Mouse (Mus musculus): ENCODE results near the gene Hoxc9.

The Hoxc9 gene

DNA sequence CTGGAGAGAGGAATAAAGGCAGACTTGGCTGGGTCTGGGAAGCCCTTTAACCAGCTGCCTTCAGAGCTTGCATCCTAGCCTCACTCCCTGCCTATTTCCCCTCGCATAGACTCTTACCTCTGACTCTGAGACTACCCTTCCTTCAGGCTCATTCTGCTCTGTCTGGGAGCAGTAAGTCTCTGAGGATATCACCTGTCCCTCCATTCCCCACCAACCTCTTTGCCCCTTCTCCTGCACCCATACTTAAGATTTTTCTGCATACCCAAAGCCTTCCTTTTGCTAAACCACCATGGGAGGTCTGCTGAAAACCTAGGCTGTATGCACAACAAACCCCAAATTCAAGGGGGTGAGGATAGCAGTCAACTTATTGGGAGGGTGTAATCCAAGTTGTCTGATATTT, 3.7 kb downstream of the Hoxc9 start:
- POLR2A ChIA-PET, result interaction anchor here in 3 of 4 experiments (0.6 to 3.4 kb wide), 12 partner anchors 10 to 590 kb away, joined by 3 to 16 read pairs (median 4); partner anchors contain the start of genes Hoxc8 (in 2 of the 3), Hoxc10 (in 1 of the 3) and Hoxc5 (in 1 of the 3)
- CTCF ChIA-PET, result interaction anchor here (0.5 to 7.4 kb wide), 11 partner anchors 10 to 242 kb away, joined by 3 to 50 read pairs (median 6); partner anchors contain the start of genes Hoxc10 (in 2 of the 4), Hoxc5 (in 1 of the 4) and Hoxc8 (in 1 of the 4)

DNA sequence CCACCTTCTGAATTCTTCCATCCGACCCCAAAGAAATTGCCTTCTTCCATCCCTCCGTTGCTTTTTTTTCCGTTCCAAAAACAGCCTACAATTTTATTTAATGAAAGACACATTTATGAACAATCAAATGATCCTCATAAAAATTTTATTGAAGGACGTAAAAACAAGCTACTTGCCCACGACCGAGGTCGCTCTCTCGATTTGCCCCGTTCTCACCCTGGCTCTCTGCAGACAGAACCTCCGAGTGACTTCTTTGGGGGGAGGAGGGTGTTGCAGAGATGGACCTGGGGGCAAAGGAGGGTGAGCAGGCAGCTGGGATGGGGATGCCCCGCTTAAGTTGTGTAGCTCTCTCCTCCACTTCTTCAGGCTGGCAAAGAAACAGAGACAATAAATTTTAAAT, 4.1 kb downstream of the Hoxc9 start:
- ChIA-PET CTCF (interaction anchor here (0.7 to 7.4 kb wide), 13 partner anchors 10 to 335 kb away, joined by 3 to 50 read pairs (median 5); partner anchors contain the start of genes Hoxc10 (in 2 of the 4), Hoxc5 (in 1 of the 4) and Hoxc8 (in 1 of the 4)), POLR2A (interaction anchor here (0.6 to 3.4 kb wide), 11 partner anchors 10 to 191 kb away, joined by 3 to 16 read pairs (median 4); partner anchors contain the start of genes Hoxc10 (in 1 of the 4), Hoxc5 (in 1 of the 4) and Hoxc8 (in 1 of the 4))

DNA sequence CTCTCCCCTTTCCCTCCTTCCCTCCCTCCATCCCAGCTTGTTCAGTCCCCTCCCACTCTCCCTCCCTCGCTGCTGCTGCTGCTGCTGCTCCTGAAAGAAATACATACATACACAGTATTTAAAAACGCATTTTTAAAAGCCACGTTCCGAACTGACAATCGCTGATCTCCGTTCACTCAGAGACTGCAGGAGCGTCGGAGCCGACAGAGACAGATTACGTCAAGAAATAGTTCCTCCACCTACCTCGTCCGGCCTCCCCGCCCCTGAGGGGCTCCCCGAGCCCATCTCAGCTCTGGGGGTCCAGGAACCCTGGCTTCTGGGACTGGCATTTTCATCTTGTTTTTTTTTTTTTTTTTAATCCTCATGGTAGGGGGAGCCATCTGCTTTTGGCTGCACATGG, 4.7 kb downstream of the Hoxc9 start:
- ChIA-PET CTCF (interaction anchor here (0.6 to 7.4 kb wide), 19 partner anchors 9 to 362 kb away, joined by 3 to 50 read pairs (median 4); partner anchors contain the start of genes Hoxc10 (in 2 of the 4), Hoxc5 (in 2 of the 4) and Hoxc8 (in 1 of the 4)), POLR2A (interaction anchor here (0.6 to 3.4 kb wide), 16 partner anchors 9 to 191 kb away, joined by 3 to 16 read pairs (median 4); partner anchors contain the start of genes Hoxc10 (in 2 of the 4), Hoxc5 (in 2 of the 4) and Hoxc8 (in 2 of the 4))

DNA sequence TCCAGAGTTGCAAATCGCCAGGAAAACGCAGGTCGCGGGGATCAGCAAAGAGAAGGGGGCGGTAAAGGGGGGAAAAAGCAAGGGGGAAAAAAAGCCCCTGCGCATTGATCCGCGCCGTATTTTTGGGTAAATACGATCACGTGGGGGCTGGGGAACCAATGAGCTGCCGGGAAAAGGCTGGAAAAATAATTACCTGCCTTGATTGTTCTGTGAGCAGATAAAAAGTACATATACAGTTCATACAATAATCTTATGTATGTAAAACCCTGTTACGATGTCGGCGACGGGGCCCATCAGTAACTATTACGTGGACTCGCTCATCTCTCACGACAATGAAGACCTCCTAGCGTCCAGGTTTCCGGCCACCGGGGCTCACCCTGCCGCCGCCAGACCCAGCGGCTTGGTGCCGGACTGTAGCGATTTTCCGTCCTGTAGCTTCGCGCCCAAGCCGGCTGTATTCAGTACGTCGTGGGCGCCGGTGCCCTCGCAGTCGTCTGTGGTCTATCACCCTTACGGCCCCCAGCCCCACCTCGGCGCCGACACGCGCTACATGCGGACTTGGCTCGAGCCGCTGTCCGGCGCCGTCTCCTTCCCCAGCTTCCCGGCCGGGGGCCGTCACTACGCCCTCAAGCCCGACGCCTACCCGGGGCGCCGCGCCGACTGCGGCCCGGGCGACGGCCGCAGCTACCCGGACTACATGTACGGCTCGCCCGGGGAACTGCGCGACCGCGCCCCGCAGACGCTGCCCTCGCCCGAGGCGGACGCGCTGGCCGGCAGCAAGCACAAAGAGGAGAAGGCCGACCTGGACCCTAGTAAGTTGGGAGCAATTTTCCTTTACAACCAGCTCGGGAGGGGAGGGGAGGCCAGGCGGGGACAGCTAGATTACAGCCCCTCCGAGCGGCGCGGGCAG, 5.4 kb downstream of the Hoxc9 start:
- POLR2A ChIA-PET, result interaction anchor here (0.7 to 2.7 kb wide), 24 partner anchors 9 to 333 kb away, joined by 3 to 10 read pairs (median 4); partner anchors contain the start of genes Hoxc5 (in 3 of the 4), Hoxc8 (in 3 of the 4), Hoxc10 (in 2 of the 4) and Smug1 (in 1 of the 4)
- CTCF ChIA-PET, result interaction anchor here (0.6 to 7.4 kb wide), 27 partner anchors 9 to 361 kb away, joined by 3 to 50 read pairs (median 4); partner anchors contain the start of genes Hoxc10 (in 2 of the 4), Hoxc5 (in 2 of the 4) and Hoxc8 (in 2 of the 4)

DNA sequence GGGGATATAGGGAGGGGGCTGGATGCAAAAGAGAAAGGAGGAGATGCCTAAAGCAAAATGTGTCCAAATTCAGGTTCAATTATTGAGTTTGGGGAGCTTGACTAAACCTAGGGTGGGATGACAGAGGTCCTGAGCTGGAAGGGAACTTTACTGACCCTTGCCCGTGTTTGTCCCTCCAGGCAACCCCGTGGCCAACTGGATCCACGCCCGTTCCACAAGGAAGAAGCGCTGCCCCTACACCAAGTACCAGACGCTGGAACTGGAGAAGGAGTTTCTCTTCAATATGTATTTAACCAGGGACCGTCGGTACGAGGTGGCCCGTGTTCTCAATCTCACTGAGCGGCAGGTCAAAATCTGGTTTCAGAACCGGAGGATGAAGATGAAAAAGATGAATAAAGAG, 7.5 kb downstream of the Hoxc9 start:
- POLR2A ChIA-PET, result interaction anchor here in 1 of 4 experiments (0.9 to 1.0 kb wide), 2 partner anchors 16 to 58 kb away, joined by 3 read pairs; no protein-coding TSS in a partner anchor
- CTCF ChIA-PET, result interaction anchor here in 2 of 4 experiments (0.5 to 7.4 kb wide), 9 partner anchors 9 to 331 kb away, joined by 3 to 50 read pairs (median 7); partner anchors contain the start of genes Hoxc10 (in 1 of the 2) and Hoxc5 (in 1 of the 2)

DNA sequence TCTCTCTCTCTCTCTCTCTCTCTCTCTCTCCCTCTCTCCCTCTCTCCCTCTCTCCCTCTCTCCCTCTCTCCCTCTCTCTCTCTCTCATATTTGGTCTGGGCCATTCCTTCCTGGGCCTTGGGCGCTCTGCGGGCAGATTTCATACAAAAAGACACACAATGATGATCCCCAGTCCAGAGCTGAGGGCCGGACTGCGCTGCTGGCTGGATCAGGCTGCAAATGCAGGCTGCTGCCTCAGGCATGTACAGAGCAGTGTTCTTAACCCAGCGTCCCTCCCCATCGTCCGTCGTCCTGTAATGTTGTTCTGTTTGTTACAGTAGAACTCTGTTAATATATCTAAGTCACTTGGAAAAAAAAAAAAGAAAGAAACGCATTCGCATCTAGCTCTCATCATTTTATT, 8.3 kb downstream of the Hoxc9 start:
- CTCF ChIA-PET, result interaction anchor here in 3 of 4 experiments (0.5 to 7.3 kb wide), 12 partner anchors 17 to 472 kb away, joined by 3 to 121 read pairs (median 6); partner anchors contain the start of genes Hoxc10 (in 1 of the 3) and Hoxc5 (in 1 of the 3)
- POLR2A ChIA-PET, result interaction anchor here in 3 of 4 experiments (0.5 to 1.5 kb wide), 7 partner anchors 150 to 617 kb away, joined by 3 to 5 read pairs (median 3); partner anchors contain the start of gene Gpr84 (in 1 of the 3)

DNA sequence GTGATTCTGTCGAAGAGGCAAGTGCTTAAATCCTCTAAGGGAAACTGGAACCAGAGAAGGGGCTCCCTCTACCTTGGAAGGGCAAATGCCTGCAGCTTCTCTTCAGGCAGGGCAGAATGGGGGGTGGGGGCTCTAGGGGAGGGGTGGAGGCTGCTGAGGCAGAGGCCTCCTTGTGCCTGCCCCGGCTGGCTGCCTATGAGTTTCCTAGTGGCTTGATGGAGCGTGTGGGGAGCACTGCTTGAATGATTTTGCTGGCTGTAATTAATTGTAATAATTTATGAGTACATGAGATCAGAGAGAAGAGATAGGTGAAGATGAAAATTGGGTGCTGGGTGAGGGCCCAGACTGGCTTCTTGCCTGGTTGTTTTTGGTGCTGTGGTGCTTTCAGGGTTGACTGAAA, 8.7 kb downstream of the Hoxc9 start:
- CTCF ChIA-PET, result interaction anchor here in 3 of 4 experiments (0.6 to 7.3 kb wide), 14 partner anchors 18 to 472 kb away, joined by 3 to 121 read pairs (median 4); partner anchors contain the start of genes Hoxc10 (in 1 of the 3) and Hoxc5 (in 1 of the 3)
- POLR2A ChIA-PET, result interaction anchor here in 3 of 4 experiments (0.5 to 1.5 kb wide), 7 partner anchors 150 to 617 kb away, joined by 3 to 5 read pairs (median 3); partner anchors contain the start of gene Gpr84 (in 1 of the 3)

DNA sequence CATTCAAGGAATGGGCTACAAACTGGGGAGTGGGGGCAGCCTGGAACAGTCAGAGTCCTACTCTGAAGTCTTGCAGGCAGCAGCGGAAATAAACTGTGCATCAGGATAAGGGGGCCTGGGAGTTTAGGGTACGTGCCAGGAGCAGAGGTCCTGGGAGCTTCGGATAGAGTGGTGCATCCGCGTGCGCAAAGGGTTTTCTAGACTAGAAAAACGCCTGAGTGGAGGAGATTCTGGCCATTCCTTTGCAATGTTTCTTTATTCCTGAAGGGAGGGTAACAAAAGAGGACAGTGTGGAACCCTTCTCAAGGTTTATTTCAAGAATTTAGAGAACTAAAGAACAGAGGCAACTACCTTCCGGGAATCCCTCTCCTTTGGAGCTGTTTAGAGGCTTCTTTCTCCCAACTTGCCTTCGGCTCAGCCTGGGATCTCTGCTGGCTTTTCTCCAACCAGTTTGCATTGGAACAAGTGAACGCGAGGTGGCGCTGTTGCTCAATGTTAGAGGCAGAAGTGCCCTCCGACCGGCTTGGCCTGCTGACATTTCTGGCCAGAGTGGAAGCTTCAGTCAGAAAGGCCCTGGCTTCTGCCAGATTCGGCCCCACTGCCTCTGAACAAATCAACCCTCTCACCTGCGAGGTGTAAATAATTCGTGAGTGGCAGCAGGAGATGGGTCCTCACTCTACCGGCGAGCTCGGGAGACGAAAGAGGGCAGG, 11.0 kb downstream of the Hoxc9 start:
- ChIA-PET CTCF (interaction anchor here (0.5 to 7.3 kb wide), 74 partner anchors 9 to 346 kb away, joined by 3 to 121 read pairs (median 4); partner anchors contain the start of genes Hoxc5 (in 3 of the 4), Hoxc10 (in 2 of the 4), Copz1 (in 1 of the 4) and Hoxc6 (in 1 of the 4)), POLR2A (interaction anchor here (0.7 to 2.0 kb wide), 18 partner anchors 9 to 364 kb away, joined by 3 to 6 read pairs (median 4); partner anchors contain the start of gene Hoxc10 (in 1 of the 4))

DNA sequence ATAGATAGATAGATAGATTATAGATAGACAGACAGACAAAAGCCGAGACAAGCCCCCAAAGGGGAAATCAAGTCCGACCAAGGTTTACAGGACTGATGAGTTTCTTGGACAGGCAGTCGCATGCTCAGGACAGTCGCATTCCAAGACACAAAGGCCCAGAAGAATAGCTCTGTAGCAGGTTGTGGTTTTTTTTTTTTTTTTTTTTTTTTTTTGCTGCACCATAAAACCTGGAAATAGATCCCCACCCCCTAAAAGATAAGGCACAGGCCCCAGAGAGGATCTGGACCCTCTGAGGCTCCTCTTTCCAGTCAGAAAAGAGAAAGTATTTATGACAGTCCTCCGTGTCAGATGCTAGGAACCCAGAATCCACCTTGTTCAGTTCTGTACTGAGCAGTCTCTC, 11.8 kb downstream of the Hoxc9 start:
- ChIA-PET CTCF (interaction anchor here (0.6 to 7.3 kb wide), 62 partner anchors 8 to 332 kb away, joined by 3 to 121 read pairs (median 4); partner anchors contain the start of genes Hoxc5 (in 3 of the 4), Hoxc10 (in 2 of the 4) and Copz1 (in 1 of the 4)), POLR2A (interaction anchor here (0.6 to 2.0 kb wide), 11 partner anchors 9 to 365 kb away, joined by 3 to 6 read pairs (median 4); no protein-coding TSS in a partner anchor)

DNA sequence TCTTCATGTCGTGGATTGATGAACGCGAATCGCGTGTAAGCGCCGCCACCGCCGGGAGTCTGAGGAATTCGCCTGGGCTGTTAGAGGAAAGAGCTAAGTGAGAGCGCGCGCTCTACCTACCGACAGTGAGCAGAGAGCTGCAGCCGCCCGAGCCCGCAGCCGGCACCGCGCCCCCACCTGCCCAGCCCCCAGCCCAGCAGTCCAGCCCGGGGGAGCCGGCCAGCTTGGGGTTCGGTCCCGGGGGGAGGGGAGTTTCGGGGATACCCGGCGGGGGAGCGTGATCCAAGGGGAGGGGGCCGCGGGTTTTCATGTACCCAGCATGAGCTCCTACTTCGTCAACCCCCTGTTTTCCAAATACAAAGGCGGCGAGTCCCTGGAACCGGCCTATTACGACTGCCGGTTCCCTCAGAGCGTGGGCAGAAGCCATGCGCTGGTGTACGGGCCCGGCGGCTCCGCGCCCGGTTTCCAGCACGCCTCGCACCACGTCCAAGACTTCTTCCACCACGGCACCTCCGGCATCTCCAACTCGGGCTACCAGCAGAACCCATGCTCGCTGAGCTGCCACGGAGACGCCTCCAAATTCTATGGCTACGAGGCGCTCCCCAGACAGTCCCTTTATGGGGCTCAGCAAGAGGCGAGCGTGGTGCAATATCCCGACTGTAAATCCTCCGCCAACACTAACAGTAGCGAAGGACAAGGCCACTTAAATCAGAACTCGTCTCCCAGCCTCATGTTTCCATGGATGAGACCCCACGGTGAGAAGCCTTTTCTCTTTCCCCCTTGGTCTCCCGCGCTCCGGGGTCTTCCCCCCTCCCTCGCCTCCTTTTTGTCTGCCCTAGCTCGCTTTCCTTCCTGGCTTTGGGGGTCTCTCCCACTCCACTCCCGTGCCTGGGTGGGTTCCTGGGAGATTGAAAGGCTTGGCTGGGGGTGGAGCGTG, 14.5 kb downstream of the Hoxc9 start, which contains the start of gene Hoxc8:
Gene Hoxc8, plus strand, starts transcription at position 147 of the 937 bp plus-strand sequence.
- POLR2A ChIA-PET, result interaction anchor here (0.5 to 2.3 kb wide), 26 partner anchors 9 to 977 kb away, joined by 3 to 11 read pairs (median 4); partner anchors contain the start of genes Gpr84 (in 1 of the 4) and Hoxc13 (in 1 of the 4)
- CTCF ChIA-PET, result interaction anchor here (0.5 to 7.3 kb wide), 37 partner anchors 9 to 433 kb away, joined by 3 to 121 read pairs (median 5); partner anchors contain the start of genes Hoxc10 (in 1 of the 4), Hoxc11 (in 1 of the 4) and Hoxc5 (in 1 of the 4)

DNA sequence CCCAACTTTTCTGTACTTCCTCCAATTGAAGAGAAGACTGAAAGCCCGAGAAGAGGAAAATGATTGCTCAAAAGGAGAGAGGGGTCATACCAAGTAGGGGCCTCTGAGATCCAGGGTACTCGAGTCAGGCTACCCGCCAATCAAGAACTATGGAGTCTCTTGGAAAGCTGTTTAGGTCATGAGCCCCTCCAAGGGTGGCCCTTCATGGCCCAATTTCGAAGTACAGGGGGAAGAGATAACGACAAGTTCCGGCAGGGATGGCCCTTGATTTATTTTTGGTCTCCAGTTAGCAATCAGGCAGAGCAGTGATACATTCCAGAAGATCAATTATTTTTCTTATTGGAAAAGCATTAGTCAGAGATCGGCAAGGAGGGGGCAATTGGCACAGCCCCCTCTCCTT, 15.5 kb downstream of the Hoxc9 start:
- ChIA-PET CTCF (interaction anchor here in 2 of 4 experiments (0.6 to 1.4 kb wide), 3 partner anchors 186 to 328 kb away, joined by 3 read pairs; no protein-coding TSS in a partner anchor), POLR2A (interaction anchor here in 1 of 4 experiments (0.6 kb wide), 2 partner anchors 64 to 250 kb away, joined by 3 read pairs; no protein-coding TSS in a partner anchor)

DNA sequence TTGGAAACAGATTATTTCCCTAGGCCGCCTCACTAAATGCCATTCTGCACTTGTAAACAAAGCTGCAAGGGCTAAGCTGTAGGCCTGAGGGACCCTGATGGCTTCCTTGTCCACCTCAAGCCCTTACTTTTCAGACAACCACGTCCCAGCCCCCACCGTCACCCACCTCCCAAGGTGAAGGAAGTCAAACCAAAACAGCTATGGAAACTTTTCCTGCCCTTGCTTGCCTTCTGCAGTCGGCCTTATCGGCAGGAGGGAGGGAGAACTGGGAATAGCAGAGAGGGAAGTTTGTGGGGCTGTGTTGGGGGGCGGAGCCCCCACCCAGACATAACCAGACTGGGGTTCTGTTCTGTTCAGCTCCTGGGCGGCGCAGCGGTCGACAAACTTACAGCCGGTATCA, 16.0 kb downstream of the Hoxc9 start:
- CTCF ChIA-PET, result interaction anchor here in 2 of 4 experiments (0.5 to 1.4 kb wide), 7 partner anchors 9 to 327 kb away, joined by 3 to 4 read pairs (median 3); no protein-coding TSS in a partner anchor
- POLR2A ChIA-PET, result interaction anchor here in 1 of 4 experiments (0.6 to 0.7 kb wide), 3 partner anchors 13 to 250 kb away, joined by 3 read pairs; no protein-coding TSS in a partner anchor

DNA sequence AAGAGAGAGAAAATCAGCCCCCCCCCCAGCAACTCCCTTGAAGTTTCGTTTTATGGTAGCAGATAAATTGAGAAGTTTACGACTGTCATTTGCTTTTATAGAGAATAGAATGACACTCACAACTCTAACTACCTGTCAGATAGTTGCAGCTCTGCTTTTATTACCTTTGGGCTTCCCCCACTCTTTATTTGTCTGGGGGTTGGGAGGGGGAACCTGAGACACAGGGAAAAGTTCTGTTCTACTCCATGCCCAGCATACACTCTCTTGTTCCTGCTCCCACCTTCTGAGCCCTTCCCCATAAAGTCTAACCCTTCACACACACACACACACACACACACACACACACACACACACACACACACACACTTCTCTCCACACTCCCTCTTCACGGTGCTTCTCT, 16.6 kb downstream of the Hoxc9 start:
- ChIA-PET CTCF (interaction anchor here in 3 of 4 experiments (0.6 to 1.0 kb wide), 4 partner anchors 9 to 180 kb away, joined by 3 to 8 read pairs (median 4); no protein-coding TSS in a partner anchor), POLR2A (interaction anchor here in 1 of 4 experiments (0.7 kb wide), 1 partner anchor 13 kb away, joined by 3 read pairs; no protein-coding TSS in a partner anchor)

DNA sequence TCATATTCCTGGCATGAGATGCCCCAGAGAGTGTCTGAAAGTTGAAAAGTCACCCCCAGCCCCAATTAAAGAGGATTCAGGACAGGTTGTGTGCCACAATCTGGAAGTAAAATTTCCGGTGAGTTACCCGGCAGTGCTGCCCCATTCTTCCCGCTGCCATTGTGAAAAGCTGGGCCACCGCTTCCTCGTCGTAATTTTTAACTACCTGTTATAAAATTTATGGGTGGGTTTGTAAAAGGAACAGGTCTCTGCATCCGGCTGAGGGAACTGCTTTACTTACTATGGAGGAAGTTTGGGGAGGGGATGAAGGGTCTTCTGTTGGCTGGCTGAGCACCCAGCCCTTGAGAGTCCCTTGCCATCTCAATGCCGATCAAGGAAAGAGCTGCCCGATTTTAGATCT, 20.3 kb downstream of the Hoxc9 start:
- CTCF ChIA-PET, result interaction anchor here (0.6 to 3.5 kb wide), 11 partner anchors 9 to 187 kb away, joined by 3 to 25 read pairs (median 5); no protein-coding TSS in a partner anchor
- POLR2A ChIA-PET, result interaction anchor here in 3 of 4 experiments (0.7 to 1.8 kb wide), 12 partner anchors 9 to 265 kb away, joined by 3 to 8 read pairs (median 4); partner anchors contain the start of gene Hoxc10 (in 1 of the 3)

DNA sequence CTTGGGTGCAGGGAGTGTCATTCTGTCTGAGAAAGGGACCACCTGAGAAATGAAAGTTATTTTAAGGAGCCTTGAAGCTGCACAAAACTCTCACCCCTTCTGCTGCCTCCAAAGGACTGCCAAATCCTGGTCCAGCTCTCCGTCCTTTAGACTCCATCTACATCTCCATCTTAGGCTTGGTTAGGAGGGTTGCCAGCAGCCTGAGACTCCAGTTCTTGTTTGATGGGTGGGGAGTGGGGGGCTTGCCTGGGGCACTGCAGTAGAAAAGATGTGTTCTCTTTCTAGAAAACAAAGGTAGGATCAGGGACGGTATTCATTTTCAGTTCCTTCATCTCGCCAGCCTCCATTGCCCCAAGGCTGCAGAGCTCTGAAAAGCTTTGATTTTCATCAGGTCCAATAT, 21.2 kb downstream of the Hoxc9 start:
- ChIA-PET CTCF (interaction anchor here (0.6 to 3.5 kb wide), 13 partner anchors 9 to 316 kb away, joined by 3 to 25 read pairs (median 4); no protein-coding TSS in a partner anchor), POLR2A (interaction anchor here in 3 of 4 experiments (0.7 to 1.8 kb wide), 12 partner anchors 9 to 308 kb away, joined by 3 to 6 read pairs (median 4); partner anchors contain the start of gene Hoxc10 (in 1 of the 3))

All from embryonic stem cell, embryonic (primary cell).